Mouse (Mus musculus): Measurements from ENCODE around the gene Wnt4.
A peak's percentile ranks its signal among the peaks of the same experiment; 100 is the strongest.

Wnt4 gene

GRCm38 (mm10) chr4:137306991-137307706 lies 29.9 kb downstream of the Wnt4 start:
- no peak for DNase-seq (ENCODE audit: low spot score in 2 of 2)

- no peak for DNase-seq (ENCODE audit: low spot score in 2 of 2)
Observed at GRCm38 (mm10) chr4:137308377-137308776, 31.1 kb downstream of the Wnt4 start.

- DNase-seq (ENCODE audit: low spot score in 2 of 2) = no peak
Observed at GRCm38 (mm10) chr4:137313511-137313910, 36.2 kb downstream of the Wnt4 start.

- DNase-seq (ENCODE audit: low spot score in 2 of 2) = no peak
Observed at GRCm38 (mm10) chr4:137314561-137314960, 37.3 kb downstream of the Wnt4 start.

- DNase-seq (ENCODE audit: low spot score in 2 of 2) = no peak
Observed at GRCm38 (mm10) chr4:137315061-137315460, 37.8 kb downstream of the Wnt4 start.

GRCm38 (mm10) chr4:137316027-137316770 lies 38.9 kb downstream of the Wnt4 start:
- DNase-seq (ENCODE audit: low spot score in 2 of 2) = no peak

GRCm38 (mm10) chr4:137324926-137325325 lies 47.6 kb downstream of the Wnt4 start:
- DNase-seq (ENCODE audit: low spot score in 2 of 2) = no peak

GRCm38 (mm10) chr4:137326494-137326893 lies 49.2 kb downstream of the Wnt4 start:
- DNase-seq (ENCODE audit: low spot score in 2 of 2) = no peak

GRCm38 (mm10) chr4:137332051-137332450 lies 54.8 kb downstream of the Wnt4 start:
- no peak for DNase-seq (ENCODE audit: low spot score in 2 of 2)

- DNase-seq (ENCODE audit: low spot score in 2 of 2) = no peak
Observed at GRCm38 (mm10) chr4:137336468-137336867, 59.2 kb downstream of the Wnt4 start.

- DNase-seq (ENCODE audit: low spot score in 2 of 2) = no peak
Observed at GRCm38 (mm10) chr4:137339415-137339814, 62.1 kb downstream of the Wnt4 start.

GRCm38 (mm10) chr4:137342816-137343215 lies 65.5 kb downstream of the Wnt4 start:
- DNase-seq (ENCODE audit: low spot score in 2 of 2) = no peak

- no peak for DNase-seq (ENCODE audit: low spot score in 2 of 2)
Observed at GRCm38 (mm10) chr4:137345112-137345511, 67.8 kb downstream of the Wnt4 start.

GRCm38 (mm10) chr4:137345790-137346189 lies 68.5 kb downstream of the Wnt4 start:
- peak in 1 of 2 experiments; percentile 50 for DNase-seq (ENCODE audit: low spot score in 2 of 2)

Data from spleen, postnatal 10 days (tissue).